Mouse (Mus musculus) myocyte (in vitro differentiated cells): ENCODE results near the gene Cog4.

Experiments used
- E2F4 ChIP-seq: IDR thresholded peaks from one replicate; pipeline ENCODE4 v1.6.1; 2011; ENCODE audit warnings: mild to moderate bottlenecking, control low read depth, moderate library complexity; ENCODE audit not compliant: insufficient read depth
- MYOD1 ChIP-seq, 3 experiments: IDR thresholded peaks; one replicate each; pipeline ENCODE4 v1.6.1; 2011; ENCODE audit warnings: control low read depth in 2 of 3, low read depth in 2 of 3, mild to moderate bottlenecking in 2 of 3, moderate library complexity in 1 of 3; ENCODE audit not compliant: insufficient read length in 2 of 3, control insufficient read depth in 1 of 3
- POLR2A ChIP-seq: IDR thresholded peaks from one replicate; pipeline ENCODE4 v1.6.1; 2011; ENCODE audit warnings: low read depth, mild to moderate bottlenecking, control low read depth, moderate library complexity; ENCODE audit not compliant: insufficient read length

DNA sequence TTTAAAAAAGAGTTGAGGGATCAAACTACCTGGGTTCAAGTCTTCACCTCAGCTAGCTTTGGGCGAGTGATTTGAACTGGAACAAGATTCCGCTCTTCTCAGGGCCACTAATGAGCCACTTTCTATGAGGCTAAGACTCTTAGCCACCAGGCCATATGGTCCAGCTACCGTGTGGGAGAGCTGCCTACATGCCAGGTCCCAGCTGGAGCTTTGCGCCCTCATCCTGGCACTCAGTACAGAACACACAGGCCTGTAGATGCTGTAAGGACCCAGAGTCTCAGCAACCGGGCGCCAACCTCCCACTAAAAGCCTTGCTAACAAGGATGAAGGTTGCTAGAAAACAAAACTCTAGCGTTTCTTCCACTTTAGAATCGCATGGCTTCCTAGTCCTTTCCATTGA is 42.0 kb downstream of the Cog4 start:
- no peak for TF ChIP-seq MYOD1 (IDR thresholded peaks at IDR 0.05; ENCODE audit: control insufficient read depth in 1 of 3, insufficient read length in 2 of 3, low read depth in 2 of 3)
- TF ChIP-seq E2F4, result no peak
- no peak for TF ChIP-seq POLR2A
